Mouse (Mus musculus): ENCODE measurements around the gene Ccdc15. TPM values are rescaled to one million over a fixed set of nuclear protein-coding genes. Genes with fewer than 3 reads are reported as not detected.
"Not testable (repeated sequence)": the region's sequence is repeated elsewhere in the genome, so short reads cannot be mapped to it uniquely, and the experiment has no call there.

The Ccdc15 gene
- polyA plus RNA-seq, 1 experiment from 2014 or later = 9.3 TPM

GRCm38 (mm10) chr9:37347184-37347987, 846 bp downstream of the Ccdc15 start:
- Histone ChIP-seq H3K9me3 (no peaks in the 10 kb centered on the region), H3K27me3 (no peaks in the 10 kb centered on the region), H3K27ac (peak overlapping the region; percentile 96), H3K4me1 (peaks cover 17% of the 10 kb centered on the region; the same call in 1 of the 2 replicates), H3K9ac (peak overlapping the region; percentile 84), H3K4me2 (peak overlapping the region; percentile 87), H3K36me3 (0 out of 2 replicates have a peak, but pooled peaks cover 4% of the 10 kb centered on the region), H3K4me3 (peak overlapping the region; percentile 69)
- 13% methylated on average over 12 of the region's 12 CpGs for WGBS
- peak; percentile 9; the same call in 1 of the 2 replicates for ATAC-seq (ENCODE audit: borderline replicate concordance, extremely low read depth, low FRiP score, low TSS enrichment)

GRCm38 (mm10) chr9:37345406-37345805, 2.8 kb downstream of the Ccdc15 start:
- ATAC-seq (ENCODE audit: borderline replicate concordance, extremely low read depth, low FRiP score, low TSS enrichment) = no peak
- Histone ChIP-seq H3K9ac (no peak overlapping the region), H3K4me1 (peaks cover 17% of the 10 kb centered on the region; the same call in 1 of the 2 replicates), H3K27ac (no peak overlapping the region), H3K36me3 (peaks cover 13% of the 10 kb centered on the region; the same call in 1 of the 2 replicates), H3K27me3 (no peaks in the 10 kb centered on the region), H3K4me3 (no peak overlapping the region), H3K9me3 (no peaks in the 10 kb centered on the region), H3K4me2 (no peak overlapping the region)
- 76% methylated on average over 3 of the region's 3 CpGs for WGBS

- WGBS = 35% methylated on average over 3 of the region's 3 CpGs
- no peak overlapping the region for H3K4me2 ChIP-seq
Observed at GRCm38 (mm10) chr9:37329456-37329855, 18.8 kb downstream of the Ccdc15 start.

GRCm38 (mm10) chr9:37301720-37302119, 46.5 kb downstream of the Ccdc15 start:
- WGBS = 67% methylated on average over 1 of the region's 1 CpGs
- Histone ChIP-seq H3K4me3 (no peak overlapping the region), H3K9me3 (no peaks in the 10 kb centered on the region), H3K36me3 (no peaks in the 10 kb centered on the region), H3K4me2 (no peak overlapping the region), H3K27me3 (no peaks in the 10 kb centered on the region), H3K27ac (no peak overlapping the region), H3K9ac (no peak overlapping the region), H3K4me1 (no peaks in the 10 kb centered on the region)
- no peak for ATAC-seq (ENCODE audit: borderline replicate concordance, extremely low read depth, low FRiP score, low TSS enrichment)

More at GRCm38 (mm10) chr9:37329456-37329855, 18.8 kb downstream of the Ccdc15 start:
- Histone ChIP-seq H3K4me1 (no peaks in the 10 kb centered on the region), H3K4me3 (no peak overlapping the region), H3K27me3 (no peaks in the 10 kb centered on the region), H3K9ac (no peak overlapping the region), H3K27ac (no peak overlapping the region), H3K9me3 (no peaks in the 10 kb centered on the region), H3K36me3 (no peaks in the 10 kb centered on the region)
- ATAC-seq (ENCODE audit: borderline replicate concordance, extremely low read depth, low FRiP score, low TSS enrichment) = no peak

GRCm38 (mm10) chr9:37300501-37300900, 47.7 kb downstream of the Ccdc15 start:
- not testable (repeated sequence) for H3K4me3 ChIP-seq; H3K36me3 ChIP-seq; H3K4me1 ChIP-seq; ATAC-seq (ENCODE audit: borderline replicate concordance, extremely low read depth, low FRiP score, low TSS enrichment); H3K4me2 ChIP-seq; H3K27me3 ChIP-seq; H3K27ac ChIP-seq; H3K9me3 ChIP-seq; H3K9ac ChIP-seq
- 75% methylated on average over 1 of the region's 1 CpGs for WGBS

- no peaks in the 10 kb centered on the region for H3K36me3 ChIP-seq
- H3K9me3 ChIP-seq = no peaks in the 10 kb centered on the region
- no peak overlapping the region for H3K4me2 ChIP-seq
- H3K27ac ChIP-seq = no peak overlapping the region
- ATAC-seq (ENCODE audit: borderline replicate concordance, extremely low read depth, low FRiP score, low TSS enrichment) = no peak
- H3K9ac ChIP-seq = no peak overlapping the region
- no peaks in the 10 kb centered on the region for H3K4me1 ChIP-seq
- no peaks in the 10 kb centered on the region for H3K27me3 ChIP-seq
- no peak overlapping the region for H3K4me3 ChIP-seq
Observed at GRCm38 (mm10) chr9:37295586-37295985, 52.6 kb downstream of the Ccdc15 start.

GRCm38 (mm10) chr9:37266622-37267021, 81.6 kb downstream of the Ccdc15 start:
- 81% methylated on average over 2 of the region's 2 CpGs for WGBS
- no peak overlapping the region for H3K27ac ChIP-seq

GRCm38 (mm10) chr9:37255889-37256225, 92.4 kb downstream of the Ccdc15 start:
- peak overlapping the region; percentile 86 for H3K4me2 ChIP-seq
- H3K4me3 ChIP-seq = peak overlapping the region; percentile 44
- H3K4me1 ChIP-seq = 0 out of 2 replicates have a peak, but pooled peaks cover 9% of the 10 kb centered on the region
- WGBS = 25% methylated on average over 7 of the region's 7 CpGs
- no peaks in the 10 kb centered on the region for H3K36me3 ChIP-seq
- 0 out of 2 replicates have a peak, but pooled peaks have one; percentile 29 for ATAC-seq (ENCODE audit: borderline replicate concordance, extremely low read depth, low FRiP score, low TSS enrichment)
- H3K9me3 ChIP-seq = no peaks in the 10 kb centered on the region
- no peak overlapping the region for H3K9ac ChIP-seq
- no peak overlapping the region for H3K27ac ChIP-seq
- no peaks in the 10 kb centered on the region for H3K27me3 ChIP-seq

More at GRCm38 (mm10) chr9:37266622-37267021, 81.6 kb downstream of the Ccdc15 start:
- no peaks in the 10 kb centered on the region for H3K27me3 ChIP-seq
- H3K4me1 ChIP-seq = no peaks in the 10 kb centered on the region
- no peak overlapping the region for H3K4me2 ChIP-seq
- H3K9ac ChIP-seq = no peak overlapping the region
- no peaks in the 10 kb centered on the region for H3K36me3 ChIP-seq
- no peak overlapping the region for H3K4me3 ChIP-seq
- no peaks in the 10 kb centered on the region for H3K9me3 ChIP-seq
- no peak for ATAC-seq (ENCODE audit: borderline replicate concordance, extremely low read depth, low FRiP score, low TSS enrichment)

- H3K27me3 ChIP-seq = no peaks in the 10 kb centered on the region
- 0 out of 2 replicates have a peak, but pooled peaks cover 9% of the 10 kb centered on the region for H3K4me1 ChIP-seq
- H3K36me3 ChIP-seq = no peaks in the 10 kb centered on the region
- H3K9me3 ChIP-seq = no peaks in the 10 kb centered on the region
- peak within 1 kb of the TSS; percentile 44 for H3K4me3 ChIP-seq
- H3K4me2 ChIP-seq = peak within 1 kb of the TSS; percentile 86
- peak; percentile 86 for ATAC-seq (ENCODE audit: borderline replicate concordance, extremely low read depth, low FRiP score, low TSS enrichment)
- 1% methylated on average over 38 of the region's 38 CpGs for WGBS
- peak within 1 kb of the TSS; percentile 40; the same call in 1 of the 2 replicates for H3K9ac ChIP-seq
- no peak within 1 kb of the TSS for H3K27ac ChIP-seq
Observed at GRCm38 (mm10) chr9:37255149-37255888, 92.9 kb downstream of the Ccdc15 start, which contains the start of gene Slc37a2. Slc37a2 (minus strand) TSS chr9:37255738.

GRCm38 (mm10) chr9:37254531-37255110, 93.6 kb downstream of the Ccdc15 start:
- H3K9me3 ChIP-seq = no peaks in the 10 kb centered on the region
- no peak for ATAC-seq (ENCODE audit: borderline replicate concordance, extremely low read depth, low FRiP score, low TSS enrichment)
- WGBS = 20% methylated on average over 6 of the region's 6 CpGs

GRCm38 (mm10) chr9:37250631-37251030, 97.6 kb downstream of the Ccdc15 start:
- no peak overlapping the region for H3K9ac ChIP-seq
- 67% methylated on average over 6 of the region's 6 CpGs for WGBS
- H3K9me3 ChIP-seq = no peaks in the 10 kb centered on the region
- ATAC-seq (ENCODE audit: borderline replicate concordance, extremely low read depth, low FRiP score, low TSS enrichment) = no peak
- no peaks in the 10 kb centered on the region for H3K27me3 ChIP-seq
- no peak overlapping the region for H3K4me3 ChIP-seq
- no peaks in the 10 kb centered on the region for H3K36me3 ChIP-seq
- no peak overlapping the region for H3K27ac ChIP-seq
- no peak overlapping the region for H3K4me2 ChIP-seq
- H3K4me1 ChIP-seq = 0 out of 2 replicates have a peak, but pooled peaks cover 5% of the 10 kb centered on the region

More at GRCm38 (mm10) chr9:37254531-37255110, 93.6 kb downstream of the Ccdc15 start:
- Histone ChIP-seq H3K27me3 (no peaks in the 10 kb centered on the region), H3K9ac (no peak overlapping the region), H3K36me3 (no peaks in the 10 kb centered on the region), H3K4me2 (peak overlapping the region; percentile 86), H3K27ac (no peak overlapping the region), H3K4me3 (peak overlapping the region; percentile 44), H3K4me1 (0 out of 2 replicates have a peak, but pooled peaks cover 9% of the 10 kb centered on the region)
